ENCODE assay signal across 8 mouse cellular contexts in genomic region chr9:61862071-61862480, GRCm38 (mm10). TPM values are rescaled to one million over a fixed set of nuclear protein-coding genes. Genes with fewer than 3 reads are reported as not detected.
A peak's percentile ranks its signal among the peaks of the same experiment; 100 is the strongest.
DNase-seq lines count a peak whose midpoint lies in the region; ATAC-seq lines count a peak whose summit lies in the region.

No protein-coding gene starts in this region.

- no peak overlapping the region for H3K27ac ChIP-seq in hindbrain, embryonic 12.5 days
- no peak overlapping the region for H3K27ac ChIP-seq in hindbrain, embryonic 11.5 days (ENCODE audit: low read depth, low read length)
- peak overlapping the region; percentile 42 for H3K27ac ChIP-seq in forebrain, embryonic 16.5 days (ENCODE audit: low read length)

- no peaks in the 10 kb centered on the region for H3K27me3 ChIP-seq in hindbrain, embryonic 12.5 days
- no peaks in the 10 kb centered on the region for H3K27me3 ChIP-seq in hindbrain, embryonic 11.5 days (ENCODE audit: control insufficient read depth, insufficient read depth, low read length)
- no peaks in the 10 kb centered on the region for H3K27me3 ChIP-seq in forebrain, embryonic 16.5 days (replicated peaks; ENCODE audit: control insufficient read depth, insufficient read depth, low read length)

- H3K4me3 ChIP-seq in hindbrain, embryonic 12.5 days, result no peak overlapping the region
- H3K4me3 ChIP-seq in hindbrain, embryonic 11.5 days (ENCODE audit: low read depth, low read length), result no peak overlapping the region
- no peak overlapping the region for H3K4me3 ChIP-seq in forebrain, embryonic 16.5 days (replicated peaks; ENCODE audit: low read length)

- WGBS in hindbrain, embryonic 12.5 days, result 64% methylated on average over 6 of the region's 6 CpGs
- 75% methylated on average over 6 of the region's 6 CpGs for WGBS in hindbrain, embryonic 11.5 days
- WGBS in forebrain, embryonic 16.5 days, result 18% methylated on average over 6 of the region's 6 CpGs

- H3K9me3 ChIP-seq in hindbrain, embryonic 12.5 days (replicated peaks), result 0 out of 2 replicates have a peak, but pooled peaks cover 6% of the 10 kb centered on the region
- H3K9me3 ChIP-seq in hindbrain, embryonic 11.5 days (ENCODE audit: control insufficient read depth, low read length), result no peaks in the 10 kb centered on the region
- H3K9me3 ChIP-seq in forebrain, embryonic 16.5 days (ENCODE audit: control insufficient read depth, low read length), result no peaks in the 10 kb centered on the region

- no peak overlapping the region for H3K4me2 ChIP-seq in hindbrain, embryonic 12.5 days (replicated peaks)
- H3K4me2 ChIP-seq in hindbrain, embryonic 11.5 days (replicated peaks; ENCODE audit: low read depth, low read length), result no peak overlapping the region
- no peak overlapping the region for H3K4me2 ChIP-seq in forebrain, embryonic 16.5 days (ENCODE audit: low read length)

- ATAC-seq in hindbrain, embryonic 12.5 days (ENCODE audit: low FRiP score), result peak; percentile 63; the same call in 1 of the 2 replicates
- no peak for ATAC-seq in hindbrain, embryonic 11.5 days (ENCODE audit: low FRiP score)
- peak; percentile 94 for ATAC-seq in forebrain, embryonic 16.5 days
- ATAC-seq in inflammation-experienced regulatory T-cells, adult 6 months, result no peak

- no peak overlapping the region for H3K9ac ChIP-seq in hindbrain, embryonic 12.5 days
- H3K9ac ChIP-seq in hindbrain, embryonic 11.5 days (ENCODE audit: low read depth, low read length), result no peak overlapping the region
- no peak overlapping the region for H3K9ac ChIP-seq in forebrain, embryonic 16.5 days (replicated peaks; ENCODE audit: low read depth, low read length)

- no peaks in the 10 kb centered on the region for H3K36me3 ChIP-seq in hindbrain, embryonic 12.5 days
- no peaks in the 10 kb centered on the region for H3K36me3 ChIP-seq in hindbrain, embryonic 11.5 days (ENCODE audit: control insufficient read depth, insufficient read depth, low read length)
- H3K36me3 ChIP-seq in forebrain, embryonic 16.5 days (ENCODE audit: control insufficient read depth, insufficient read depth), result no peaks in the 10 kb centered on the region

- DNase-seq in hindbrain, embryonic 11.5 days (ENCODE audit: low spot score), result no peak
- DNase-seq in left cerebral cortex, adult 9 months (ENCODE audit: low spot score in 2 of 2), result peak; percentile 44 to 49
- DNase-seq in right cerebral cortex, adult 18-20 months, result peak; percentile 65
- DNase-seq in adrenal gland, postnatal 10 days, result no peak
- DNase-seq in lung, postnatal 4 days, result no peak

- H3K4me1 ChIP-seq in hindbrain, embryonic 12.5 days, result peaks cover 9% of the 10 kb centered on the region
- H3K4me1 ChIP-seq in hindbrain, embryonic 11.5 days (replicated peaks; ENCODE audit: control insufficient read depth, insufficient read depth, low read length), result no peaks in the 10 kb centered on the region; the same call in 1 of the 2 replicates
- peaks cover 12% of the 10 kb centered on the region for H3K4me1 ChIP-seq in forebrain, embryonic 16.5 days (replicated peaks; ENCODE audit: control insufficient read depth, insufficient read depth, low read length)

RNA-seq across cellular contexts. Expression of gene Rplp1, which starts 52.3 kb away (rescaled TPM):
- 692 and 796 TPM in 2 replicates for polyA plus RNA-seq in hindbrain, embryonic 12.5 days (2016; fragmentation: Nextera tagmentation; extraction: Ambion mirVana)
- polyA plus RNA-seq in hindbrain, embryonic 11.5 days (2014; fragmentation: Nextera tagmentation; extraction: Ambion mirVana), result 1,024 and 1,073 TPM in 2 replicates
- 804 and 844 TPM in 2 replicates for polyA plus RNA-seq in forebrain, embryonic 16.5 days (2015; fragmentation: Nextera tagmentation; extraction: Ambion mirVana)
- polyA plus RNA-seq in inflammation-experienced regulatory T-cells, adult 6 months (2017; shearing (Covaris generic)), result 1,000 to 10,000 TPM; 2,175 to 3,618 (median 3,142) TPM
- total RNA-seq in adrenal gland, postnatal 10 days (2021), result 1,000 to 10,000 TPM; 2,187 to 2,232 TPM

Comparison
In these comparisons a context has a peak if more than half of its experiments do, and no peak if none do; other contexts are left out.
1. ATAC-seq: peak in hindbrain, embryonic 12.5 days (single experiment) and forebrain, embryonic 16.5 days (single experiment); none in hindbrain, embryonic 11.5 days (single experiment) and inflammation-experienced regulatory T-cells, adult 6 months (single experiment).
2. DNase-seq: peak in left cerebral cortex, adult 9 months (2 of 2) and right cerebral cortex, adult 18-20 months (single experiment); none in hindbrain, embryonic 11.5 days (single experiment), adrenal gland, postnatal 10 days (single experiment) and lung, postnatal 4 days (0 of 2).